Mouse (Mus musculus): ENCODE measurements around the gene Akap7. TPM values are rescaled to one million over a fixed set of nuclear protein-coding genes. Genes with fewer than 3 reads are reported as not detected.
"Not testable (repeated sequence)": the region's sequence is repeated elsewhere in the genome, so short reads cannot be mapped to it uniquely, and the experiment has no call there.

Gene Akap7
- polyA plus RNA-seq, 1 experiment from 2014 or later = 19.6 TPM

- Histone ChIP-seq H3K9me3 (no peaks in the 10 kb centered on the region), H3K4me1 (0 out of 2 replicates have a peak, but pooled peaks cover 4% of the 10 kb centered on the region), H3K36me3 (no peaks in the 10 kb centered on the region), H3K27me3 (no peaks in the 10 kb centered on the region), H3K27ac (no peak overlapping the region), H3K4me3 (no peak overlapping the region), H3K9ac (no peak overlapping the region), H3K4me2 (replicated peaks) (no peak overlapping the region)
- 46% methylated on average over 6 of the region's 6 CpGs for WGBS
- ATAC-seq (ENCODE audit: low FRiP score, low read depth) = no peak
These were observed 99.8 kb downstream of the Akap7 start for GRCm38 (mm10) chr10:25207866-25208265.

- H3K9me3 ChIP-seq = no peaks in the 10 kb centered on the region
- H3K27me3 ChIP-seq = no peaks in the 10 kb centered on the region
- no peaks in the 10 kb centered on the region for H3K36me3 ChIP-seq
- H3K4me3 ChIP-seq = no peak overlapping the region
- peak overlapping the region; percentile 85 for H3K4me2 ChIP-seq (replicated peaks)
- no peak overlapping the region for H3K27ac ChIP-seq
- ATAC-seq (ENCODE audit: low FRiP score, low read depth) = no peak
- H3K9ac ChIP-seq = no peak overlapping the region
- peaks cover 23% of the 10 kb centered on the region for H3K4me1 ChIP-seq
- 78% methylated on average over 7 of the region's 7 CpGs for WGBS
These were observed 107.0 kb downstream of the Akap7 start for GRCm38 (mm10) chr10:25200691-25201090.

- Histone ChIP-seq H3K4me3 (peak overlapping the region; percentile 50), H3K4me1 (peaks cover 23% of the 10 kb centered on the region), H3K4me2 (replicated peaks) (peak overlapping the region; percentile 85), H3K9me3 (no peaks in the 10 kb centered on the region), H3K27ac (0 out of 2 replicates have a peak overlapping the region, but pooled peaks have one; percentile 6), H3K27me3 (no peaks in the 10 kb centered on the region), H3K36me3 (no peaks in the 10 kb centered on the region), H3K9ac (peak overlapping the region; percentile 69)
- 14% methylated on average over 32 of the region's 32 CpGs for WGBS
- ATAC-seq (ENCODE audit: low FRiP score, low read depth) = peak; percentile 77
These were observed 107.9 kb downstream of the Akap7 start for GRCm38 (mm10) chr10:25199510-25200353.

GRCm38 (mm10) chr10:25198575-25198974 is 109.1 kb downstream of the Akap7 start:
- H3K9me3 ChIP-seq = no peaks in the 10 kb centered on the region
- peak overlapping the region; percentile 85 for H3K4me2 ChIP-seq (replicated peaks)
- no peak for ATAC-seq (ENCODE audit: low FRiP score, low read depth)

GRCm38 (mm10) chr10:25198048-25198447 is 109.6 kb downstream of the Akap7 start:
- Histone ChIP-seq H3K9ac (no peak overlapping the region), H3K4me1 (peaks cover 23% of the 10 kb centered on the region), H3K27me3 (no peaks in the 10 kb centered on the region), H3K4me2 (replicated peaks) (peak overlapping the region; percentile 85), H3K9me3 (no peaks in the 10 kb centered on the region), H3K36me3 (no peaks in the 10 kb centered on the region), H3K27ac (no peak overlapping the region), H3K4me3 (no peak overlapping the region)
- WGBS = 61% methylated on average over 9 of the region's 9 CpGs
- ATAC-seq (ENCODE audit: low FRiP score, low read depth) = peak; percentile 48; the same call in 1 of the 2 replicates

More at GRCm38 (mm10) chr10:25198575-25198974, 109.1 kb downstream of the Akap7 start:
- Histone ChIP-seq H3K27ac (no peak overlapping the region), H3K36me3 (no peaks in the 10 kb centered on the region), H3K4me3 (no peak overlapping the region), H3K9ac (no peak overlapping the region), H3K27me3 (no peaks in the 10 kb centered on the region), H3K4me1 (peaks cover 23% of the 10 kb centered on the region)
- 79% methylated on average over 12 of the region's 12 CpGs for WGBS

- Histone ChIP-seq H3K9me3 (no peaks in the 10 kb centered on the region), H3K4me2 (replicated peaks) (no peak overlapping the region), H3K4me3 (no peak overlapping the region), H3K27me3 (no peaks in the 10 kb centered on the region), H3K4me1 (no peaks in the 10 kb centered on the region), H3K9ac (no peak overlapping the region), H3K27ac (no peak overlapping the region), H3K36me3 (no peaks in the 10 kb centered on the region)
- no peak for ATAC-seq (ENCODE audit: low FRiP score, low read depth)
- 87% methylated on average over 5 of the region's 5 CpGs for WGBS
These were observed 115.2 kb downstream of the Akap7 start for GRCm38 (mm10) chr10:25192180-25193073.

GRCm38 (mm10) chr10:25191166-25191565 is 116.5 kb downstream of the Akap7 start:
- H3K4me3 ChIP-seq = no peak overlapping the region
- ATAC-seq (ENCODE audit: low FRiP score, low read depth) = no peak
- 93% methylated on average over 4 of the region's 4 CpGs for WGBS

GRCm38 (mm10) chr10:25186240-25186639 is 121.4 kb downstream of the Akap7 start:
- not testable (repeated sequence) for H3K36me3 ChIP-seq; H3K9ac ChIP-seq; H3K9me3 ChIP-seq; ATAC-seq (ENCODE audit: low FRiP score, low read depth); H3K4me2 ChIP-seq (replicated peaks); H3K27me3 ChIP-seq; H3K4me1 ChIP-seq; H3K27ac ChIP-seq; H3K4me3 ChIP-seq
- WGBS = 55% methylated on average over 9 of the region's 9 CpGs

More at GRCm38 (mm10) chr10:25191166-25191565, 116.5 kb downstream of the Akap7 start:
- Histone ChIP-seq H3K27ac (no peak overlapping the region), H3K9ac (no peak overlapping the region), H3K36me3 (no peaks in the 10 kb centered on the region), H3K4me1 (no peaks in the 10 kb centered on the region), H3K4me2 (replicated peaks) (no peak overlapping the region), H3K9me3 (no peaks in the 10 kb centered on the region), H3K27me3 (no peaks in the 10 kb centered on the region)

GRCm38 (mm10) chr10:25185691-25186090 is 122.0 kb downstream of the Akap7 start:
- Histone ChIP-seq H3K4me1 (no peaks in the 10 kb centered on the region), H3K27ac (no peak overlapping the region), H3K4me3 (no peak overlapping the region), H3K36me3 (no peaks in the 10 kb centered on the region), H3K27me3 (no peaks in the 10 kb centered on the region), H3K9me3 (no peaks in the 10 kb centered on the region), H3K4me2 (replicated peaks) (no peak overlapping the region), H3K9ac (no peak overlapping the region)
- WGBS = 92% methylated on average over 4 of the region's 4 CpGs
- no peak for ATAC-seq (ENCODE audit: low FRiP score, low read depth)

- no peak for ATAC-seq (ENCODE audit: low FRiP score, low read depth)
- Histone ChIP-seq H3K4me3 (no peak overlapping the region), H3K9ac (no peak overlapping the region), H3K4me2 (replicated peaks) (no peak overlapping the region), H3K27ac (no peak overlapping the region), H3K4me1 (no peaks in the 10 kb centered on the region), H3K9me3 (no peaks in the 10 kb centered on the region), H3K36me3 (no peaks in the 10 kb centered on the region), H3K27me3 (no peaks in the 10 kb centered on the region)
- WGBS = 80% methylated on average over 10 of the region's 10 CpGs
These were observed 122.7 kb downstream of the Akap7 start for GRCm38 (mm10) chr10:25184819-25185603.

- WGBS = 90% methylated on average over 6 of the region's 6 CpGs
- Histone ChIP-seq H3K4me3 (no peak overlapping the region), H3K9ac (no peak overlapping the region), H3K27ac (no peak overlapping the region), H3K9me3 (no peaks in the 10 kb centered on the region), H3K27me3 (no peaks in the 10 kb centered on the region), H3K4me1 (no peaks in the 10 kb centered on the region), H3K36me3 (no peaks in the 10 kb centered on the region), H3K4me2 (replicated peaks) (no peak overlapping the region)
- ATAC-seq (ENCODE audit: low FRiP score, low read depth) = no peak
These were observed 124.4 kb downstream of the Akap7 start for GRCm38 (mm10) chr10:25183271-25183670.

Data from limb, embryonic 13.5 days (tissue).